In the genomic region with DNA sequence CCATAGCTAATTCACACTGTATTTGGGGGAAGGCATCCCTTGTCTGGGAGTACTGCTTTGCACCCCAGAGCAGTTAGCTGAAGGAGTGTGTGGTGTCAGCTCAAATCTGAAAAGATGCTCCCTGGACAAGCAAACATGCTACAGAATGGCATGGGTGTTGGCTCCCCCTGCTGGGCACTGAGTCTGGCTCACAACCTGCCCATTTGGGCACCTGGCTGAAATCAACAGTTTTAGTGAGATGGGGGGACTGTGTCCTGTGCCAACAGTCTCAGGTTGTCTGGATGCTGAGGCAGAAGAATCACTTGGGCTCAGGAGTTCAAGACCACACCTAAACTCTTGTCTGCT, we compare ENCODE assay signal across 9 mouse cellular contexts. TPM values are rescaled to one million over a fixed set of nuclear protein-coding genes. Genes with fewer than 3 reads are reported as not detected.
DNase-seq lines count a peak whose midpoint lies in the region; ATAC-seq and TF ChIP-seq lines count a peak whose summit lies in the region.
"Had no signal": no experiment of that assay in that cellular context is flagged by ENCODE, and none has a peak within 500 bp of the region (broad histone marks: within the 10 kb centered on the region; RNA-seq: fewer than 3 reads in every experiment).

No protein-coding gene starts in this region.

- H3K36me3 ChIP-seq in MEL (ENCODE audit: control insufficient read depth in 1 of 2, insufficient read depth in 2 of 2, low read length in 2 of 2) = no peaks in the 10 kb centered on the region
- no peaks in the 10 kb centered on the region for H3K36me3 ChIP-seq in forebrain, embryonic 12.5 days (replicated peaks)
- no peaks in the 10 kb centered on the region for H3K36me3 ChIP-seq in hindbrain, embryonic 15.5 days
- H3K36me3 ChIP-seq: lung, embryonic 15.5 days had no signal

- TF ChIP-seq CTCF in MEL (IDR thresholded peaks at IDR 0.05 in 2 of 3, conservative IDR thresholded peaks at IDR 0.05 in 1 of 3; ENCODE audit: control insufficient read depth in 1 of 3, insufficient read depth in 1 of 3, low read depth in 2 of 3, low read length in 3 of 3, poor library complexity in 1 of 3, severe bottlenecking in 1 of 3) = peak; percentile 80 to 95 (median 89)
- TF ChIP-seq CTCF in brain, embryonic 14.5 days (IDR thresholded peaks at IDR 0.05; ENCODE audit: borderline replicate concordance, extremely low read depth, insufficient read depth, insufficient read length) = peak; percentile 86

- TF ChIP-seq EP300 in MEL (IDR thresholded peaks at IDR 0.05; ENCODE audit: low read depth in 1 of 2, low read length in 2 of 2) = no peak

- no peaks in the 10 kb centered on the region for H3K79me2 ChIP-seq in MEL (ENCODE audit: control insufficient read depth, insufficient read depth, low read length, poor library complexity)

- peak overlapping the region; percentile 49; the same call in 1 of the 2 replicates for H3K4me2 ChIP-seq in forebrain, embryonic 12.5 days
- H3K4me2 ChIP-seq in hindbrain, embryonic 15.5 days = peak overlapping the region; percentile 54; the same call in 1 of the 2 replicates

- H3K4me1 ChIP-seq in MEL (ENCODE audit: control insufficient read depth in 1 of 2, insufficient read depth in 2 of 2, low read length in 2 of 2) = peaks cover 0 to 5% of the 10 kb centered on the region in 2 experiments; a peak in 2 of 4 replicates
- H3K4me1 ChIP-seq in forebrain, embryonic 12.5 days = 0 out of 2 replicates have a peak, but pooled peaks cover 4% of the 10 kb centered on the region
- H3K4me1 ChIP-seq in hindbrain, embryonic 15.5 days (replicated peaks) = no peaks in the 10 kb centered on the region
- H3K4me1 ChIP-seq: lung, embryonic 15.5 days had no signal

- peak; percentile 87 for TF ChIP-seq RAD21 in MEL (IDR thresholded peaks at IDR 0.05; ENCODE audit: low read depth, low read length)

- no peak for TF ChIP-seq POLR2A in MEL (IDR thresholded peaks at IDR 0.05; ENCODE audit: control insufficient read depth in 1 of 2, insufficient read depth in 1 of 2, low read depth in 1 of 2, low read length in 2 of 2, poor library complexity in 1 of 2)
- no peak for TF ChIP-seq POLR2A in brain, embryonic 14.5 days (IDR thresholded peaks at IDR 0.05; ENCODE audit: borderline replicate concordance, extremely low read depth, insufficient read depth, insufficient read length, poor library complexity, severe bottlenecking)

- H3K27ac ChIP-seq in MEL (ENCODE audit: control insufficient read depth, low read depth, low read length) = no peak overlapping the region
- no peak overlapping the region for H3K27ac ChIP-seq in forebrain, embryonic 12.5 days
- no peak overlapping the region for H3K27ac ChIP-seq in hindbrain, embryonic 15.5 days (replicated peaks)
- H3K27ac ChIP-seq: lung, embryonic 15.5 days had no signal

- H3K9me3 ChIP-seq in MEL (replicated peaks; ENCODE audit: insufficient read depth, low read length) = no peaks in the 10 kb centered on the region
- no peaks in the 10 kb centered on the region for H3K9me3 ChIP-seq in forebrain, embryonic 12.5 days
- H3K9me3 ChIP-seq in hindbrain, embryonic 15.5 days = no peaks in the 10 kb centered on the region
- H3K9me3 ChIP-seq: lung, embryonic 15.5 days had no signal

- DNase-seq in MEL (ENCODE audit: low read depth, low spot score) = peak; percentile 79
- peak; percentile 85 for DNase-seq in brain, embryonic 14.5 days (ENCODE audit: low read depth)
- peak; percentile 57 to 68 for DNase-seq in layer of hippocampus, postnatal 36 days
- peak; percentile 66 to 80 for DNase-seq in lung, postnatal 4 days
- DNase-seq in right cerebral cortex, adult 2 months (ENCODE audit: low spot score in 2 of 2) = peak; percentile 83 to 84
- DNase-seq in urinary bladder, postnatal 14 days (ENCODE audit: low spot score) = peak; percentile 84

- no peak overlapping the region for H3K4me3 ChIP-seq in MEL (ENCODE audit: control insufficient read depth in 1 of 2, insufficient read depth in 1 of 2, low read depth in 2 of 2, low read length in 2 of 2)
- no peak overlapping the region for H3K4me3 ChIP-seq in forebrain, embryonic 12.5 days (replicated peaks)
- H3K4me3 ChIP-seq in hindbrain, embryonic 15.5 days = no peak overlapping the region

- ATAC-seq in forebrain, embryonic 12.5 days (ENCODE audit: low FRiP score) = peak; percentile 44; the same call in 1 of the 2 replicates
- ATAC-seq in hindbrain, embryonic 15.5 days (ENCODE audit: low FRiP score, low read depth) = peak; percentile 66

- H3K9ac ChIP-seq in MEL (ENCODE audit: control insufficient read depth, low read depth, low read length, poor library complexity, severe bottlenecking) = no peak overlapping the region
- no peak overlapping the region for H3K9ac ChIP-seq in forebrain, embryonic 12.5 days
- H3K9ac ChIP-seq in hindbrain, embryonic 15.5 days = no peak overlapping the region
- H3K9ac ChIP-seq: lung, embryonic 15.5 days had no signal

- peaks cover 4 to 8% of the 10 kb centered on the region in 2 experiments; a peak in 3 of 4 replicates for H3K27me3 ChIP-seq in MEL (ENCODE audit: control insufficient read depth in 1 of 2, insufficient read depth in 2 of 2, low read length in 2 of 2)
- peaks cover 11% of the 10 kb centered on the region; the same call in 1 of the 2 replicates for H3K27me3 ChIP-seq in forebrain, embryonic 12.5 days
- no peaks in the 10 kb centered on the region for H3K27me3 ChIP-seq in hindbrain, embryonic 15.5 days
- H3K27me3 ChIP-seq: lung, embryonic 15.5 days had no signal

TF ChIP-seq in MEL, 35 proteins besides CTCF, POLR2A, EP300 and RAD21:
- TF ChIP-seq MAZ (IDR thresholded peaks at IDR 0.05; ENCODE audit: low read depth, low read length) (peak; percentile 40; the same call in 1 of the 2 replicates), ZC3H11A (IDR thresholded peaks at IDR 0.05; ENCODE audit: low read depth, low read length) (peak; percentile 88), MAX (IDR thresholded peaks at IDR 0.05; ENCODE audit: low read length) (no peak), SMC3 (IDR thresholded peaks at IDR 0.05; ENCODE audit: low read depth, low read length) (peak; percentile 94)

RNA-seq across cellular contexts. Expression of a gene that starts 2.1 kb away (rescaled TPM):
- total RNA-seq in MEL (2012; rRNA removed) = not detected in 2 replicates
- polyA plus RNA-seq in MEL (2012; ENCODE audit: insufficient read depth in 1 of 2, insufficient read length in 2 of 2, low read depth in 1 of 2, low replicate concordance in 2 of 2, missing spikeins in 1 of 2) = not detected
- polyA plus RNA-seq in brain, embryonic 14.5 days (2012; rRNA removed) = not detected in 2 replicates
- not detected in 2 replicates for polyA plus RNA-seq in forebrain, embryonic 12.5 days (2016; fragmentation: Nextera tagmentation; extraction: Ambion mirVana)
- polyA plus RNA-seq in hindbrain, embryonic 15.5 days (2015; fragmentation: Nextera tagmentation; extraction: Ambion mirVana) = not detected in 2 replicates
- total RNA-seq in layer of hippocampus, postnatal 36 days (2021) = not detected
- polyA plus RNA-seq: lung, embryonic 15.5 days had no signal

RNA-seq across cellular contexts. Expression of a gene that starts 3.3 kb away (rescaled TPM):
- total RNA-seq in MEL (2012; rRNA removed) = not detected in 2 replicates
- polyA plus RNA-seq in MEL (2012; ENCODE audit: insufficient read depth in 1 of 2, insufficient read length in 2 of 2, low read depth in 1 of 2, low replicate concordance in 2 of 2, missing spikeins in 1 of 2) = not detected
- polyA plus RNA-seq in brain, embryonic 14.5 days (2012; rRNA removed) = not detected in 2 replicates
- not detected in 2 replicates for polyA plus RNA-seq in forebrain, embryonic 12.5 days (2016; fragmentation: Nextera tagmentation; extraction: Ambion mirVana)
- 0.13 TPM in 1 of 2 replicates, not detected in the other for polyA plus RNA-seq in hindbrain, embryonic 15.5 days (2015; fragmentation: Nextera tagmentation; extraction: Ambion mirVana)
- not detected for total RNA-seq in layer of hippocampus, postnatal 36 days (2021)
- polyA plus RNA-seq: lung, embryonic 15.5 days had no signal

RNA-seq across cellular contexts. Expression of a gene that starts 20.9 kb away (rescaled TPM):
- total RNA-seq in MEL (2012; rRNA removed) = not detected in 2 replicates
- under 1 TPM in 1 of 2 experiments, not detected in 1; 0.07 TPM for polyA plus RNA-seq in MEL (2012; ENCODE audit: insufficient read depth in 1 of 2, insufficient read length in 2 of 2, low read depth in 1 of 2, low replicate concordance in 2 of 2, missing spikeins in 1 of 2)
- 0.05 TPM in 1 of 2 replicates, not detected in the other for polyA plus RNA-seq in brain, embryonic 14.5 days (2012; rRNA removed)
- not detected in 2 replicates for polyA plus RNA-seq in forebrain, embryonic 12.5 days (2016; fragmentation: Nextera tagmentation; extraction: Ambion mirVana)
- polyA plus RNA-seq in hindbrain, embryonic 15.5 days (2015; fragmentation: Nextera tagmentation; extraction: Ambion mirVana) = 0.35 TPM in 1 of 2 replicates, not detected in the other
- total RNA-seq in layer of hippocampus, postnatal 36 days (2021) = not detected

RNA-seq across cellular contexts. Expression of a gene that starts 35.7 kb away (rescaled TPM):
- not detected in 2 replicates for total RNA-seq in MEL (2012; rRNA removed)
- polyA plus RNA-seq in MEL (2012; ENCODE audit: insufficient read depth in 1 of 2, insufficient read length in 2 of 2, low read depth in 1 of 2, low replicate concordance in 2 of 2, missing spikeins in 1 of 2) = under 1 TPM in 1 of 2 experiments, not detected in 1; 0.04 TPM
- polyA plus RNA-seq in brain, embryonic 14.5 days (2012; rRNA removed) = 0.13 and 0.46 TPM in 2 replicates
- polyA plus RNA-seq in forebrain, embryonic 12.5 days (2016; fragmentation: Nextera tagmentation; extraction: Ambion mirVana) = not detected in 2 replicates
- 0.21 TPM in 1 of 2 replicates, not detected in the other for polyA plus RNA-seq in hindbrain, embryonic 15.5 days (2015; fragmentation: Nextera tagmentation; extraction: Ambion mirVana)
- total RNA-seq in layer of hippocampus, postnatal 36 days (2021) = not detected

RNA-seq across cellular contexts. Expression of a gene that starts 55.4 kb away (rescaled TPM):
- not detected in 2 replicates for total RNA-seq in MEL (2012; rRNA removed)
- polyA plus RNA-seq in MEL (2012; ENCODE audit: insufficient read depth in 1 of 2, insufficient read length in 2 of 2, low read depth in 1 of 2, low replicate concordance in 2 of 2, missing spikeins in 1 of 2) = not detected
- polyA plus RNA-seq in brain, embryonic 14.5 days (2012; rRNA removed) = 2.1 and 2.2 TPM in 2 replicates
- 0.13 and 0.34 TPM in 2 replicates for polyA plus RNA-seq in forebrain, embryonic 12.5 days (2016; fragmentation: Nextera tagmentation; extraction: Ambion mirVana)
- 4.1 and 5.0 TPM in 2 replicates for polyA plus RNA-seq in hindbrain, embryonic 15.5 days (2015; fragmentation: Nextera tagmentation; extraction: Ambion mirVana)
- 100 to 1,000 TPM; 196 to 197 TPM for total RNA-seq in layer of hippocampus, postnatal 36 days (2021)
